Mouse (Mus musculus): ENCODE measurements at regions not wholly inside any gene's neighbourhood (a gene's known extent, or its start where the extent isn't known, plus 50 kb on each side); places are given as distances from the start of the nearest gene placed in this dataset.

GRCm38 (mm10) chr16:57888138-57888537 lies 133.6 kb upstream of the Col8a1 start:
- TF ChIP-seq CTCF (IDR thresholded peaks at IDR 0.05; ENCODE audit: control insufficient read depth, insufficient read depth, low read length) (no peak), POLR2A (IDR thresholded peaks at IDR 0.05; ENCODE audit: borderline replicate concordance, control insufficient read depth, low read depth, low read length) (no peak)
